13 mouse cellular contexts compared by ENCODE assay signal in genomic region chr3:64984369-64984768, GRCm38 (mm10).
DNase-seq lines count a peak whose midpoint lies in the region; ATAC-seq and TF ChIP-seq lines count a peak whose summit lies in the region.
"Had no signal": no experiment of that assay in that cellular context is flagged by ENCODE, and none has a peak within 500 bp of the region (broad histone marks: within the 10 kb centered on the region; RNA-seq: fewer than 3 reads in every experiment).

No protein-coding gene starts in this region.

- 0 out of 2 replicates have a peak, but pooled peaks have one; percentile 29 for ATAC-seq in forebrain, embryonic 15.5 days (replicated peaks)
- ATAC-seq in forebrain, embryonic 13.5 days, result no peak
- peak; percentile 64; the same call in 1 of the 2 replicates for ATAC-seq in hindbrain, embryonic 16.5 days
- no peak for ATAC-seq in CD4-positive, CD25-positive, alpha-beta regulatory T cell, adult 4 months

- no peaks in the 10 kb centered on the region for H3K27me3 ChIP-seq in forebrain, embryonic 15.5 days
- H3K27me3 ChIP-seq in forebrain, embryonic 13.5 days, result no peaks in the 10 kb centered on the region
- no peaks in the 10 kb centered on the region for H3K27me3 ChIP-seq in hindbrain, embryonic 16.5 days (replicated peaks; ENCODE audit: control insufficient read depth, insufficient read depth, low read length)
- H3K27me3 ChIP-seq: embryonic facial prominence, embryonic 12.5 days; limb, embryonic 15.5 days had no signal

- H3K9me3 ChIP-seq in forebrain, embryonic 15.5 days, result no peaks in the 10 kb centered on the region
- H3K9me3 ChIP-seq in forebrain, embryonic 13.5 days (replicated peaks), result 0 out of 2 replicates have a peak, but pooled peaks cover 3% of the 10 kb centered on the region
- no peaks in the 10 kb centered on the region for H3K9me3 ChIP-seq in hindbrain, embryonic 16.5 days (ENCODE audit: control insufficient read depth, low read length)
- H3K9me3 ChIP-seq: embryonic facial prominence, embryonic 12.5 days; limb, embryonic 15.5 days had no signal

- H3K36me3 ChIP-seq in forebrain, embryonic 15.5 days, result no peaks in the 10 kb centered on the region
- no peaks in the 10 kb centered on the region for H3K36me3 ChIP-seq in forebrain, embryonic 13.5 days (ENCODE audit: poor library complexity, severe bottlenecking)
- no peaks in the 10 kb centered on the region for H3K36me3 ChIP-seq in hindbrain, embryonic 16.5 days (ENCODE audit: control insufficient read depth, insufficient read depth, low read length)
- H3K36me3 ChIP-seq: embryonic facial prominence, embryonic 12.5 days; limb, embryonic 15.5 days had no signal

- WGBS in forebrain, embryonic 15.5 days, result 41% methylated on average over 2 of the region's 2 CpGs
- WGBS in forebrain, embryonic 13.5 days, result 63% methylated on average over 2 of the region's 2 CpGs
- WGBS in hindbrain, embryonic 16.5 days, result 50% methylated on average over 2 of the region's 2 CpGs

- no peak overlapping the region for H3K4me3 ChIP-seq in forebrain, embryonic 15.5 days
- H3K4me3 ChIP-seq in forebrain, embryonic 13.5 days, result no peak overlapping the region
- no peak overlapping the region for H3K4me3 ChIP-seq in layer of hippocampus, adult 2 months
- no peak overlapping the region for H3K4me3 ChIP-seq in hindbrain, embryonic 16.5 days (ENCODE audit: low read length)
- H3K4me3 ChIP-seq: embryonic facial prominence, embryonic 12.5 days; limb, embryonic 15.5 days had no signal

- no peak overlapping the region for H3K4me2 ChIP-seq in forebrain, embryonic 15.5 days (replicated peaks)
- H3K4me2 ChIP-seq in forebrain, embryonic 13.5 days, result no peak overlapping the region
- H3K4me2 ChIP-seq in hindbrain, embryonic 16.5 days (ENCODE audit: low read length), result no peak overlapping the region
- H3K4me2 ChIP-seq: embryonic facial prominence, embryonic 12.5 days; limb, embryonic 15.5 days had no signal

- peak; percentile 18 to 32 for DNase-seq in layer of hippocampus, adult 2 months (ENCODE audit: low spot score in 2 of 2)
- DNase-seq in layer of hippocampus, adult 9-10 months (ENCODE audit: low spot score), result no peak
- DNase-seq in adipocyte (ENCODE audit: low spot score), result peak; percentile 64
- no peak for DNase-seq in thymus, postnatal 25 days
- DNase-seq: heart, postnatal 36 days; lung, postnatal 14 days; right cerebral cortex, postnatal 4 days had no signal

- no peak overlapping the region for H3K9ac ChIP-seq in forebrain, embryonic 15.5 days (replicated peaks)
- H3K9ac ChIP-seq in forebrain, embryonic 13.5 days, result no peak overlapping the region
- H3K9ac ChIP-seq in hindbrain, embryonic 16.5 days (ENCODE audit: low read depth, low read length), result no peak overlapping the region
- H3K9ac ChIP-seq: embryonic facial prominence, embryonic 12.5 days; limb, embryonic 15.5 days had no signal

- H3K4me1 ChIP-seq in forebrain, embryonic 15.5 days, result no peaks in the 10 kb centered on the region
- no peaks in the 10 kb centered on the region for H3K4me1 ChIP-seq in forebrain, embryonic 13.5 days
- H3K4me1 ChIP-seq in hindbrain, embryonic 16.5 days (ENCODE audit: control insufficient read depth, insufficient read depth, low read depth, low read length), result no peaks in the 10 kb centered on the region
- H3K4me1 ChIP-seq: embryonic facial prominence, embryonic 12.5 days; limb, embryonic 15.5 days had no signal

- H3K27ac ChIP-seq in forebrain, embryonic 15.5 days (replicated peaks), result no peak overlapping the region
- H3K27ac ChIP-seq in forebrain, embryonic 13.5 days, result no peak overlapping the region
- no peak overlapping the region for H3K27ac ChIP-seq in layer of hippocampus, adult 2 months
- H3K27ac ChIP-seq in hindbrain, embryonic 16.5 days (ENCODE audit: low read depth, low read length), result no peak overlapping the region
- H3K27ac ChIP-seq: embryonic facial prominence, embryonic 12.5 days; limb, embryonic 15.5 days had no signal

- TF ChIP-seq CTCF in layer of hippocampus, adult 2 months (conservative IDR thresholded peaks at IDR 0.05), result peak; percentile 85

Comparison
In these comparisons a context has a peak if more than half of its experiments do, and no peak if none do; other contexts are left out.
1. ATAC-seq: peak in forebrain, embryonic 15.5 days (single experiment) and hindbrain, embryonic 16.5 days (single experiment); none in forebrain, embryonic 13.5 days (single experiment) and CD4-positive, CD25-positive, alpha-beta regulatory T cell, adult 4 months (single experiment).
2. DNase-seq: peak in layer of hippocampus, adult 2 months (2 of 2) and adipocyte (single experiment); none in layer of hippocampus, adult 9-10 months (single experiment) and thymus, postnatal 25 days (single experiment).